Mouse (Mus musculus): Measurements from ENCODE around the gene Frmpd3.

- TF ChIP-seq CTCF (IDR thresholded peaks at IDR 0.05; ENCODE audit: low read depth, low read length) (peak; percentile 61), POLR2A (IDR thresholded peaks at IDR 0.05; ENCODE audit: insufficient read depth, low read length) (no peak)
Observed at GRCm38 (mm10) chrX:140479171-140479570, 137.1 kb downstream of the Frmpd3 start.

Data from ES-Bruce4 (cell line).